Mouse (Mus musculus): ENCODE results near the gene Aldh9a1. TPM values are rescaled to one million over a fixed set of nuclear protein-coding genes. Genes with fewer than 3 reads are reported as not detected.

The Aldh9a1 gene
- total RNA-seq, 2 experiments from 2014 or later: 21.4 to 21.5 TPM

Small RNA genes lying within 50 kb of the gene (microRNA-seq; reads per million reads assigned to microRNA genes)
- gene Gm25911: 0.20 to 1.3 reads per million in 2 experiments

Other genes starting within 250 kb of the Aldh9a1 start
- gene Uck2, start 64.7 kb upstream of the Aldh9a1 start, total RNA-seq (2021): 10 to 100 TPM; 45.5 to 47.3 TPM
- gene Tmco1, start 41.6 kb upstream of the Aldh9a1 start, total RNA-seq (2021): 10 to 100 TPM; 50.9 to 56.8 TPM
- 10 to 100 TPM; 80.9 to 86.6 TPM for gene Mgst3, start 43.9 kb downstream of the Aldh9a1 start, total RNA-seq (2021)
- not detected for gene Lrrc52, start 116.8 kb downstream of the Aldh9a1 start, total RNA-seq (2021)
- gene Rxrg, start 248.4 kb downstream of the Aldh9a1 start, total RNA-seq (2021): 1 to 10 TPM; 5.9 to 8.1 TPM

Data from layer of hippocampus, postnatal 25 days (tissue).